Mouse (Mus musculus): ENCODE results near the gene Hnf1b.
A peak's percentile ranks its signal among the peaks of the same experiment; 100 is the strongest.

Gene Hnf1b

DNA sequence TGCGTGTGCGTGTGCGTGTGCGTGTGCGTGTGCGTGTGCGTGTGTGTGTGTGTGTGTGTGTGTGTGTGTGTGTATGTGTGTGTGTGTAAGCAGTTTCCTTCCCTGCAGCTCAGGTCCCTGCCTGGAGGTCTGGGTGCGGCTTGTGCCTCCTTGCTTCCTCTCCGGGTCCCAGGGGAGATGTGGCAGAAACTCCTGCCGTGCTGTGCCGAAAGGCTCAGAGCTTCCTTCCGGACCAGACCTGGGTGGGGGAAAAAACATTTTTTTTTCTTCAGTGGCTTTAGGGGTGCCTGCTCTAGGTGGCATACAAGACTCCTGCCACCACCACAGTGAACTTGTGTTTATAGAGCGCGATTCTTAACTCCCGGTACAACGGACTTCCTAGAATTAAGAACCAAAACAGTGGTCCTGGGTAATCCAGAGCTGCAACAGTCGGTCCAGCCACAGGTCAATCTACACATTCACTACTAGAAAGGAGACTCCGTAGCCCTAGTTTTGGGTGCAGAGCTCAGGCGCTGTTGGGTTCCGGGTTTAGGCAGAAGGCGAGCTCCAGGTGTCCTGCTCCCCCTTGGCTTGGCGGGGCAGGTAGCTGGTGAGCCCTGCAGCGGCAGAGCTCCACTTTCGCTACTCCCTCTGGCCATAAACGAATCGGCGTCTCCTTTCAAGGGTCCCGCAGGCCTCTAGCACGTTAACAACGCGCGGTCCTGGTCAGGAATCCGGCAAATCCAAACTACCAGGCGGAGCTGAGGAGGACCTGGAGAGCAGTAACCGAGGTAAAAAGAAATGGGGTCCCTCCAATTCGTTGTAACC lies at the start of gene Hnf1b:
Hnf1b (plus strand) TSS at position 535 of the 807 bp plus-strand sequence.
- DNase-seq = no peak

DNA sequence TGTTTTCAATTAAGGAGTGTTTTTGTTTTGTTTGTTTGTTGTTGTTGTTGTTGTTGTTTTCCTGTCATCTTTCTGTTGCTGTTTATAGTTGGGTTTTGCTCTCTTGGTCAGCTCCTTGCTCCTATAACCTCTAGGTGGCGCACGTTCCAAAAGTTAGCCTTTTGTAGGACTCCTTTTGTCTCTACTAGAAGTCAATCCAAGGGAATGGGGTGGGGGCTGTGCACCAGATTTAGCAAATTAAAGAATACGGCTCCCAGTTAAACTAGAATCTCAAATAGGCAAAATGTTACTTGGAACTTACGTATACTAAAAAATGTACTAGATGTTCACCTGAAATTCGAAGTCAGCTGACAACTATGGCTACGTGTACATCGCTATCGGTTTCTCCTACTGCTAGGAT lies 47.7 kb upstream of the Hnf1b start:
- no peak for DNase-seq

DNA sequence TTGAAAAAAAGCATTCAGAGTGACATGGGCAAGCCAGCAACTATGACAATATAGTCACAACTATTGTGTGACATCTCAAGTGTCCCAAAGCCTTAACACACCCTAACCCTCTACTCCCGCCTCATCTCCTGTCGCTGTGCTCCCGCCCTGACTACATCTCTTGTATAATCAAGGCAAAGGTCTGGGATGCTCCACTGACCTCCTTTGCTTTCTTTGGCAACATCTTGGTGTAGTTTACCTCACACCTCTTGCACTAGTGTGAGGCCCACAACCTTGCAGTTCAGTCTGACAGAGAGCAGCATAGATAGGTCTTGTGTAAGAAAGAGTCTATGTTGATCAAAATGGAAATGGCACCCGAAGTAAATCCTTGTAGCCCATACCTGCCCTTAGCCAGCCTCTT lies 47.3 kb upstream of the Hnf1b start:
- no peak for DNase-seq

DNA sequence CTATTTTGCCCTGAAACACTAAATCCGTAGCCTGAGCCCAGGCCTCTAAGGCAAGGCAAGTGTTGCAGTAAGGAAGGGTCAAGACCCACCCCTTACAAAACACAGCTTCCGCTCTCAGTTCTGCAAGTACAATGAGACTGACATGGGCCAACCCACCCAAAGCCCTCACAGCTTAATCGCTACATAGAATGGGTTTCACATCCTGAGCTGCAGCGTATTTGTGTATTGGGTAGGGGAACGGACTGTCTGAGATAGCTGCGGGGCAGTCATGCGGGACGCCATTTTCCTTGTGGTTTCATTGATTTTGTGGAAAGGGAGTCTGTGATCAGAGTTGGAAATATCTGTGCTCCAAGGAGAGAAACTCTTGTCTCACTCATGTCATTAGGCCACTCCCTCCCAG lies 39.4 kb upstream of the Hnf1b start:
- DNase-seq = no peak

DNA sequence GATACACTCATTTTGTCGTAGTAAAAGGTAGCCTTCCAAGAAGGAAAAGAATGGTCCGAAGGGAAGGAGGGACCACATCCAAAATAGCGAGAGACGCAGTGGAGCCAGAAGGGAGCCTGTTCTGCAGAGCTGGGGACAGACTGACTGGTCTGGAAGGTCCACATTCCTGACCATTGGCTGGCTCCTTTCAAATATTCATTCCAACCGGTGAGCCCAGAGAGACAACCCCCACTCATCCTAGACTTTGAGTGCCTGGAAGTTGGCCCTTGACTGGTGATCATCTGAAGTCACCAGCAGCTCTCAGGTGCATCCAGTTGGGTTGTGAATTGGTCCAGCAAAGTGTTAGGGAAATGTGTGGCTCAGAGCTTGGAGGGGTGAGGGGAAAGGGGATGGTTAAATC lies 34.7 kb upstream of the Hnf1b start:
- no peak for DNase-seq

DNA sequence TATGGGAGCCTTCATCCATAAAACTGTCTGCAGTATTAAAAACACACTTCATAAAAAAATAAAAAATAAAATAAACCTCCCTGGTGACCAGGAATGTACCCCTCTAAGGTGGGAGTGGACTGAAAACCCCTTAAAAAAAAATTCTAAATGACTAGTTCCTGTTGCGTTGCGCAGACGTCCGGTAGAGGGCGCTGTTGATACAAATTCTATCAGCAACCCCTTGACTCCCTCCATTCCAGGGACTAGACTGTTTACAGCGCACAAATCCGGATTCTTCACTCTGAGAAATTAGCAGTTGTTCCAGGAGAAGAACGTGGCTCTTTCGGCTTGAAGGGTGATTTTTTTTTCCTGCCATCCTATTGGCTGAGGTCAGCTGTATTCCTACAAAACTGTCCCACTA lies 34.2 kb upstream of the Hnf1b start:
- peak; percentile 16 for DNase-seq

DNA sequence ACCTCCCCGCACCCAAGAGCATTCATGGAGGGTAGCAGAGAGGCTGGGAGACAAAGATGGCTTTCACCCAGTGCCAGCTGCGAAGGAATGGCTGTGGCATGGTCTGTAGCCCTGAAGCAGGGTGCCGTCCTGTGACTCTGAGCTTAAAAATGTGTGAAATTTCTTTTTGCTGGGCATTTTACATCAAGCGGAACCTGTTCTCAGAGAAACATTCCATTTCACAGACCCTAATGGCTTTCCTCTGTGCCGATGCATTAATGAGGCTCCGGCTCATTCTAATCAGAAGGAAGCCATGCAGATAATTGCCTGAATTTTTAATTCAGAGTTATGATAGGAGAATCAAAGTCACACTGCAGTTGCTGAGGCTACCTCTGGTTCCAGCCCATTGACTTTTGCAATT lies 32.8 kb upstream of the Hnf1b start:
- DNase-seq = no peak

DNA sequence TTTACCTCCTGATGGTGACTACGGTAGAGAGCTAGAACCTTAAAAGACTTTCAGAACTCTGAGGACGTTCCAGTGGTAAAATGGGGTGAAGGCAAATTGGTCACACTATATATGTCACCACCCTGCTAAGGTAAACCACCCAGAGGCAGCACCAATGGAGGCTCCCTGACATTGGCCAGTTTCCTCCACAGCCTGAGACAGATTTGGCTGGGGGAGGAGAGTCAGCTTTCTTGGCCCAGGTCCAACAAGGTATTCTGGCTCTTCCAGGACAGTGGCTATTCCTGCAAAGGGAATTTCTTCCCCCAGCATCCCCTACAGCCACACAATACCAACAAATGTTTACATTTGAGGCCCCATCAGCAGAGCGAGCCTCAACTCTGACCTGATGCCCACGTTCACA lies 31.9 kb upstream of the Hnf1b start:
- no peak for DNase-seq

DNA sequence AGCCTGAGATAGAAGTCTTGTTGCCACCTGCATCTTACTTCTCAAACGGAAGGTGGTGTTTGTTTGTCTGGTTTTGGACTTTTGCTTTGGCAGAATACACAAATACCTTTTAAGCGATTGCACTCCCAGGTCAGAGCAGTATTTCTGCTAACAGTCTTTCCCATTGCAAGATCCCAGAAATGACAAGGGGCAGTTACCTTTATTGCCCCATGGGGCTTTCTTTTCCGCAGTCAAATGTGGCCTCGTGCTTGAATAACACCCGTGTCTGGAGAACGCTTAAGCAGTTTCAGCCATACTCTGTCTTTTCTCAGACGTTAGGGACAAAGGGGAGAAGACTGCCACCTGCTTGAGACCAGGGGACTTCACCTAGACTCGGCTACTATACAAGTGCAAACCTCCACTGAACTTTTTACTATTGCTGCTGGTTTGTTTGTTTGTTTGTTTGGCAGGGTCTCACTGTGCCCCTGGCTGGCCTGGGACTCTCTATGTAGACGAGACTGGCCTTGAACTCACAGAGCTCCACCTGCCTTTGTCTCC lies 31.2 kb upstream of the Hnf1b start:
- no peak for DNase-seq

DNA sequence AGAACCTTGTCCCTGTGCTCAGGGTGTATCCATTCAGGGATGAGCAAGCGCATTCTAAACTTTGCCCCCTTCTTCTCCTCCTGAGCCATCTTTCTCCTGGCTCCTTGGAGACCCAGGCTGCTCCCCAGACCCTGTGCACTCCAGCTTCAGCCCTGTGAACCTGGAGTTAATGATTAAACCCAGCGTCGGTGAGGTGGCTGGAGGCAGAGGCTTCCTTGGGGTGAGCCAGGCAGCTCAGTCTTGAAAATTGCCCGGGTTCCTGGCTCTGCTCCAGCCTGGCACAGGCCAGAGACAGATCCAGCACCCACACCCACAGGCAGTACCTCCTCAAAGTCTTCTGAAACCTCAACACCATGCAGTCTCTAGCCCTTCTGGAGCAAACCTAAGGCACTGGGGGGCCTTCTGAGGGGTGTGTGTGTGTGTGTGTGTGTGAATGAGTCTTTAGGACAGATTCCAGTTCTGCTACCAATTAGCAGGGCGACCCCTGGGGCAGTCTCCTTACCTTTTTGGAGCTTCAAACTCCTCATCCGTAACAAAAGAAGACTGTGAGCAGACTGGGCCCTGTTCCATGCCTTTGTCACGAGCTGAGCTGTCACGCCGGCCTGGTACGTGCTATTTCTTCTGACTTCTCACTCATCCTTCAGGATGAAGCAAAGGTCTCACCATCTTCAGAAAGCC lies 29.9 kb upstream of the Hnf1b start:
- DNase-seq = no peak

DNA sequence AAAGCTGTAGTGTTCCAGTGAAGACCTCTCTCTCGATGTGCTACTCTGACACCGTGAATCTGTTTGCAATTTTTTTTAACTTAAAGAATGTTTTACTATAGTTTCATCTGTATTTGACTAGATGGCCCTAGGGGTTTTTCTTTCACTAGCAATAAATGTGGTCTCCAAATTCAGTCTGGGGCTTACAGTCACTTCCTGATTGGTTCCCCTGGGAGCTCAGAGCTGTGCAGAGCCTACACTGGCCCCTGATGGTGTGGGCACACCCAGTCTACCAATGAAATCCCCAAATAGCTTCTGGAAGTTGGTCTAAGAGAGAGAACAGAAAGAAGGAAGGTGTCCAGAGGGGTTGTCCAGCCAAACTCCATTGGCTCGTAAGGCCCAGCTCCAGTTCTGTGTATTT lies 23.7 kb upstream of the Hnf1b start:
- DNase-seq = no peak

DNA sequence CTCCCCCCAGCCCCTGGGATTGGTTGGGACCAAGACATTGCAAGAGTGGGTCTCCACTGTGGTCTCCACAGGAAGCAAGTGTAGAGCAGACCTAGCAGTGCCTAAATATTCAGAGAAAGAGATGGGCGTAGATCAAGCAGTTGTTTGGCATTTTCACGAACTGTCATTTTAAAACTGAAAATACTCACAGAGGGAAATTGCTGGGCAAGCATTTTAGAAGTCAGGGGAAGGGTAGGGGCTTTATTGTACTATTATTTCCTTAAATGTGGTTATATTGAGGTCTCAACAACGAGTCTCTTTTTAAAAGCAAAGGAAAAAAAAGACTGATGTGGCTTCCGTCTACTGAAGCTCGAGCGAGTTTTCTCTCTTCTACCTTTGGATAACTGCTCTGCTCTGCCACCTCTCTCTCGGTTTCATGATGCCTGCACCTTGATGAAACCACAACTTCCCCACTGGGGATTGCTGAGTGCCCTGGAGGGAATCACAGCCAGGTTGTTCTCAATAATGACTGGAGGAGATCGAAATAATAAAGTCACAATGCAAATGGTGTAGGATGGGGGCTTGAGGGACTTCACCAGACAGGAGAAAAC lies 21.2 kb upstream of the Hnf1b start:
- no peak for DNase-seq

DNA sequence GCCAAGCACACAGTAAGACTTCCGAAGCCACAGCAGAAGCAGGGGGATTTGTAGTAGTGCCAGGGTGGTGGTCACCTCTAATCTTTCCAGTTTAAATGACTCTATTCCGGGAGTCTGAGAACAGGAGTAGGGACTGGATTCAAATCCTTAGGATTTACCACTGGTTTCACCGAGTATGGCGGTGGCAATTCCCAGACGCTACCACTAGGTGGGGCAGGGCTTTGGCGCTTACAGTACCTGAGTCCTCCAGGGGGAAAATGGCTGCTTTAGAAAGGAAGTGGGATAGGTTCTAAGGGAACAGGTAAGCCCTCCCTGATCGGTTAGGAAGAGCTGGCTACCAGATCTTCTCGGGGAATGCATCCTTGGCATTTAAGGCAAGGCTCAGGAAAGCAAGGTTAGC lies 17.5 kb upstream of the Hnf1b start:
- no peak for DNase-seq

DNA sequence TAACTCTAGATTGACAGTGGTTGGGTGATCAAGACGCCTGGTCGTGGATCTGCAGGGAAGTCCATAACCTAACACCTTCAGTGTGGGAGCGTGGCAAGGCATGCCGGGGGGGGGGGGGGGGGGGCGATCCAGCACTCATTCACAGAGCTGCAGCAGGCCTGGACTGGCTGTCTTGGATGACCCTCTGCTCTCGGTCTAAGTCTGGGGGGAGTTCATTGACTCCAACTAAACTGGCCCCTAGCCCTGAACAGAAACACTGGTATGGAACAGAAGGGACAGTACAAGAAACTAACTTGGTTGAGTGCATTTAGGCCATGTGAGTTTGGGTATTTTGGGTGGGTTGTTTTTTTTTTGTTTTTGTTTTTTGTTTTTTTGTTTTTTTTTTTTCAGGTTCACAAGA lies 16.3 kb upstream of the Hnf1b start:
- DNase-seq = no peak

DNA sequence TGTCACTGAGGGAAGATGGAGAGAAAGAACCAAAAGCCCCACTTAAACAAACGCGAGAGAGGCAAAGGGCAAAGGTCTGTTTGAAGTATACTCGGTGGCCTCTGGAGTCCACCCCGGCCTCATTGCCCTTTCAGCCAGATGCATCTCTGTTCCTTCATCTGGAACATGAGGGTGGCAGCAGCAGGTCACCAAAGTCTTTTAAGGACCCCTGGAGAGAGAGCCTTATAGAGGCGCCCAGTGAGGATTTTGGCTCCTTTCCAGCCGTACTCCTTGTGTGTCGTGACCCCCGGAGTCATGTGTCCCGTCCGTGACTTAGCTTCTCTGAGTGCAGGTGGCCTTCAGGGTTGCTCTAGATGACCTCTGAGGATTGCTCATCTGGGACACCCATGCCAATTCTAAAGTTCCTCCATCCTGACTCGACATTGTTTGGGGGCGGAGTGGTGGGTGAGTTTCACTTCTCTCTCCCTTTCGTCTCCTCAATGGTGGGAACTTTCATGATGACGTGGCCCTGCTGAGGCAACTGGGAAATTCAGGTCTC lies 15.8 kb upstream of the Hnf1b start:
- DNase-seq = no peak

DNA sequence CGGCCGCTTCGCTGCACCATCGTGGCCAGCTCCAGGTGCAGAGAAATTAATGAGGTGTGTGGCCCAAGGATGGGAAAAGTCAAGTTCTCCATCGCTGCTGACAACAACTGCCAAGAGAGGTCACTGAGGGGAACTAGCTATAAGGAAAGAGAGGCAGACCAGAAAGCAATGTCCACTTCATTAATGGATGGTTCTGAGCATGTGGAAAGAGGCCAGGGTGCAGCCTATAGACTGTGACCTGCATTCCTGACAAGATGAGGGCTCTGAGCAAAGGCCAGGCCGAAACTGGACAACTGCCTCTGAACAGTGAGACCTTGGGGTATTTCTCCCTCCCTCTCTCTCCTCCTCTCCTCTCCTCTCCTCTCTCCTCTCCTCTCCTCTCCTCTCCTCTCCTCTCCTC lies 10.4 kb upstream of the Hnf1b start:
- no peak for DNase-seq

DNA sequence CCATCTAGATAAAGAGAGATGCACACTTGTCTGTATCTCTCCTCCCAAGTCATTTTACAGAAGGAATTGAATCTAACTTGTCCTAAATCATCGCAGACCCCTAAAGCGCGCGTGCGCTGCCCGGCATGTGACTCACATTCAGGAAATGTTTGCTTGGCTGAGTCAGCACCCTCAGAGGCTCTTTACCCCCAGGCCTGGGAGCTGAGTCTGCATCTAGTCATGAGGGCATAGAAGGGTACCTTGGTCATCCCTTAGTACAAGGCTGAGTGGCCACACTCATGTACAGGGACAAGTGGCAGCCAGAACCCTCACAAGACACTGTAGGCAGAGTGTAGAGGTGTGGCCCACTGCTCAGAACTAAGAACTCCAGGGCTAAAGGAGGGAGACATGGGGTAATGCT lies 6.3 kb upstream of the Hnf1b start:
- no peak for DNase-seq

DNA sequence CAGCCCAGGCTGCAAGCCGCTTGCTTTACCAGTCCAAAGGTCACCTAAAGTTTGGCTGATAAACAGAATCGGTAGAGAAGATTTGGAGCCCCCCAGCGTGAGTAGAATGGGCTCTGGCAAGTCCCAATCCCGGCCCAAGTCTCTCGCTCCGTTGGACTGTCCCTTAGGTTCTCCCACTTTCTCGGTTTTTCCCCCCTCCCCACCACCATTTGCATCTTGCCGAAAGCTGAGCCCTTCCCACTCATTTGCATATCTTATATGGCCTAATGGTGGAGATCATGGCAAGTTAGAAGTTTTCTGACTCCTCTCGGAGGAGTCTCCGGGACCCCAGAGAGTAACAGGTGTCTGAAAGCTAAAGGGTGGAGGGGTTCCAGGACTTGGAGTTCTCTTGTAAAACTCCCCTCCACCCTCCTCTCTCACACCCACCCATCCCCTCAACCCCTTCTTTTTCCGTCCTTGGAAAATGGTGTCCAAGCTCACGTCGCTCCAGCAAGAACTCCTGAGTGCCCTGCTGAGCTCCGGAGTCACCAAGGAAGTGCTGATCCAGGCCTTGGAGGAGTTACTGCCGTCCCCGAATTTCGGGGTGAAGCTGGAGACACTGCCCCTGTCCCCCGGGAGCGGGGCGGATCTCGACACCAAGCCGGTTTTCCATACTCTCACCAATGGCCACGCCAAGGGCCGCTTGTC lies 866 bp downstream of the Hnf1b start:
- no peak for DNase-seq

DNA sequence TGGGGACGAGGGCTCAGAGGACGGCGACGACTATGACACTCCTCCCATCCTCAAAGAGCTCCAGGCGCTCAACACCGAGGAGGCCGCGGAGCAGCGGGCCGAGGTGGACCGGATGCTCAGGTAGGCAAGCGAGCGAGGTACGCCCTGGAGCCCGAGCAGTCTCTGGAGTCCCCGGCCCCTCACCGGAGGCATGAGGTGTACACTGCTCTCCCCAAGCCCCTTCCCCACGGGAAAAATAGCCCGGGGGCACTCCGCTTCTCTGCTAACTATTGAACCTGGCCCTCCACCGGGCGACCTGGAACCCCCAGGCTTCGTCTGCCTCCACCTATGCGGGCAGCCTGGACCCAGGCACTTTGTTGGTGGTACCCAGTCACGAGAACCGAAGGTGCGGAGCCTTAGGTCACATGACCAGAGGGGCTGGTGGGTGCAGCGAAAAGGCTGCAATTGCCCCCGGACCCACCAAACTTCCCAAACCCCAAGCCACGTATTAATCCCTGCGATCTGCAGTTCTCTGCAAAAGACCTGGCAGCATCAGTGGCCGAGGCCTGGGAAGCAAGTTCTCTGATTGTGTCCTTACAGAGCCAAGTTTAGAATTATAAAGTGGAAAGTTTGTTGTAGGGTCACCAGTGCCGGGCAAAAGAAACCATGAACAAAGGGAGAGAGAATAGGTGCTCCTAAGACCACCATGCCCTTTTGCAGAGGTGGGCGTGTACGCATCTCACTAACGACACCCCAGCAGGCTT lies 1.6 kb downstream of the Hnf1b start:
- DNase-seq = no peak

DNA sequence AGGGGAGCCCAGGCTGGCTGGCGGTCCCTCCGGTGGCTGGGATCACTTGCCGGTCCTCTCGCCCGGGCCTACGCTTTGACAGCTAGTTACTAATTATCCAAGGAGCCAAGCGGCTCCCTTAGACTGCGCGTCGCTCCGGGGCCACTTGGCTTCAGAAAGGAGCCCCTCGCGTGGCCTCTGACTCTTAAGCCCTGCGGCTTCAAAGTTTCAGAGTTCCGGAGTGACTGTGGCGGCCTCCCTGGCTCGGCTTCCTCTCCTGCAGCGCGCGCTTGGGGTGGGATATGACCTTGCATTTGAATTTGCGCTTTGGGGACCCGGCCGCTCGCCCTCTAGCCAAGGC lies 2.1 kb downstream of the Hnf1b start:
- no peak for DNase-seq

DNA sequence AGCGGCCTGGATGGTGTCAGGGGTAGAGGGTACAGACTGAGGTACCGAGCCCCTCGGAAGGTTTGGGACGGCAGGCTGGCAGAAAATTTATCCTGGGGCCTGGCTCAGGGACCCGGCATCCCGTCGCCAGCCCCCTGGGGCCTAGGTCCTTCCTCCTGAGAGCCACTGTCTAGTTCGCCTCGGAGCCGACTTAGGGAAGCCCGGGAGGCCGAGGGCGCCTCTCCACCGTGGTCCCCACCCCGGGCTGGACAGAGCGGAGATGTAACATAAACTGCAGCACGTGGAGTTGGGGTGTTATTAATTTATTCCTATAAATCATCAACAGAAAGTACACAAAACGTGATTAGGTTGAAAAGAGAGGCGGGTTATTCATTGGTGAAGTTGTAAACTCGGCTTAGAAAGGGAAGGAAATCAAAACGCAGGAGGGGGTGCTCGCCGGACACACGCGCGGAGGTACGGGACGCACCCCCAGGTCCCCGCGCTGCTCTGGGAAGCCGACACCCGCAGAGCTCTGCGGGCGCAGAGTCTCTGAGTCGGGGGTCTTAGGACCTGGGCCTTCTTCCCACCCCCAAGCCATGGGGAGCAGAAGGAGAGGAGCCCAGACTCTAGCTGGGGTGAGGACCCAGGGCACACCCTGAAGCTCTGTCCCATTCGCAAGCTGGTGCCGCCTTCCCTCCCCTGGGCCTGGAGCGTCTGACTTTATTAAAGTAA lies 2.8 kb downstream of the Hnf1b start:
- no peak for DNase-seq

DNA sequence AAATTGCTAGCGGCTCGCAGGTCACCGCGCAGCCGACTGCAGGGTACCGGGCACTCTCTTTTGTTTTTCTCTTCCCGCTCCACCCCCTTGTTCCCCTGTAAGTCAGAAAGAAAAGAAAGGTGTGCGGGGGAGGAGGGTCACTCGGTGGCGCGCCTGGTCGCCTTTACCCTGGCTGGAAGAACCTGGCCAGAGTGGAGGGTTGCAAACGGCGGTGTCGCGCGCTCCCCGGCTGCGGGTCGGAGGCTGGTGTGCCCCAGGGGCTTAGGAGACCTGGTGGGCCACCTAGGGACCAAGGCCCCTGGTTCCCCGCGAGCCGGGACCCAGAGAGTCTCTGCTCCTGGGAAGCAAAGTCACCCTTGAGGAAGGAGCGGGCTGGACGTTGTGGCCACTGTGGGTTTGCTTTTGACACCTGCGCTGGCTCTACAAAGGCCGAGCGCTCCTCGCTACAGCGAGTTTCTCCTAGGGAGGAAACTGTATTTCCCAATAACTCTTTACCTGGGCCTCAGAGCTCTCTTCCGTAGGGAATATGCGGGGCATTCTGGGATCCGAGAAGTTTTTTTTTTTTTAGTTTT lies 3.4 kb downstream of the Hnf1b start:
- DNase-seq = no peak

Data from cerebellum, adult 9-11 months (tissue).